Mouse (Mus musculus) lung, embryonic 14.5 days (tissue): ENCODE data around the gene Lgals2. TPM values are rescaled to one million over a fixed set of nuclear protein-coding genes. Genes with fewer than 3 reads are reported as not detected.

ENCODE experiments used
- ATAC-seq: fragments of 200-750 bp; cut with Nextera tagmentation; 2 replicates; pipeline ENCODE4 v1.8.0; 2017; ENCODE audit warnings: mild to moderate bottlenecking, moderate TSS enrichment, moderate library complexity; ENCODE audit not compliant: insufficient read depth
- DNase-seq: peaks from one replicate; pipeline ENCODE4 v3.0.0-alpha.2; 2015
- H3K27ac ChIP-seq: fragments of 300-500 bp; sonication (generic); 2 replicates; pipeline ENCODE4 v1.5.1; 2014; ENCODE audit warnings: low read depth, mild to moderate bottlenecking, moderate library complexity
- H3K27me3 ChIP-seq: fragments of 300-500 bp; sonication (generic); 2 replicates; pipeline ENCODE4 v1.6.1; 2014; ENCODE audit warnings: low read length, control low read depth; ENCODE audit not compliant: insufficient read depth
- H3K36me3 ChIP-seq: fragments of 300-500 bp; sonication (generic); 2 replicates; pipeline ENCODE4 v1.6.1; 2014; ENCODE audit warnings: control low read depth; ENCODE audit not compliant: insufficient read depth
- H3K4me1 ChIP-seq: fragments of 300-500 bp; sonication (generic); 2 replicates; pipeline ENCODE4 v1.6.1; 2014; ENCODE audit warnings: antibody characterized with exemption, control low read depth; ENCODE audit not compliant: insufficient read depth
- H3K4me2 ChIP-seq: fragments of 300-500 bp; sonication (generic); 2 replicates; pipeline ENCODE4 v1.6.1; 2014; ENCODE audit warnings: mild to moderate bottlenecking
- H3K4me3 ChIP-seq: fragments of 300-500 bp; sonication (generic); 2 replicates; pipeline ENCODE4 v1.5.1; 2014; ENCODE audit warnings: low read depth, low read length
- H3K9ac ChIP-seq: fragments of 300-500 bp; sonication (generic); 2 replicates; pipeline ENCODE4 v1.6.1; 2014
- H3K9me3 ChIP-seq: fragments of 300-500 bp; sonication (generic); 2 replicates; pipeline ENCODE4 v1.6.1; 2016; ENCODE audit warnings: low read depth, low read length, control low read depth
- CTCF ChIP-seq: IDR thresholded peaks from 2 replicates; pipeline ENCODE4 v1.5.1; 2016; ENCODE audit warnings: antibody characterized with exemption, low read depth
- WGBS: fragments of 180-500 bp; shearing (Covaris S2); extraction: QIAGEN DNeasy Blood & Tissue Kit; methylation state at CpG from one replicate; pipeline ENCODE4 v1.1.7; 2014; 5-methylcytosine and 5-hydroxymethylcytosine counted together
- polyA plus RNA-seq: library from polyadenylated mRNA; unstranded; fragments of >200 nt; fragmentation: Nextera tagmentation; extraction: Ambion mirVana; gene quantifications from 2 replicates; pipeline ENCODE4 v1.2.1, GENCODE M21; 2014

The Lgals2 gene
- polyA plus RNA-seq, 1 experiment from 2014 or later, result 0.34 TPM

- no peak overlapping the region for H3K4me2 ChIP-seq
- no peaks in the 10 kb centered on the region for H3K9me3 ChIP-seq
- H3K27ac ChIP-seq, result no peak overlapping the region
- no peaks in the 10 kb centered on the region for H3K36me3 ChIP-seq
- H3K27me3 ChIP-seq, result peaks cover 10% of the 10 kb centered on the region
- peaks cover 14% of the 10 kb centered on the region; the same call in 1 of the 2 replicates for H3K4me1 ChIP-seq
- WGBS, result 55% methylated on average over 3 of the region's 3 CpGs
- TF ChIP-seq CTCF, result no peak
- no peak for ATAC-seq
- no peak overlapping the region for H3K4me3 ChIP-seq
- no peak for DNase-seq
- H3K9ac ChIP-seq, result no peak overlapping the region
Measured at GRCm38 (mm10) chr15:78807141-78807540, 48.2 kb downstream of the Lgals2 start.

- no peak for TF ChIP-seq CTCF
- H3K4me2 ChIP-seq, result no peak overlapping the region
- 0 out of 2 replicates have a peak overlapping the region, but pooled peaks have one; percentile 22 for H3K27ac ChIP-seq
- peaks cover 15% of the 10 kb centered on the region for H3K27me3 ChIP-seq
- WGBS, result 23% methylated on average over 2 of the region's 2 CpGs
- H3K9me3 ChIP-seq, result no peaks in the 10 kb centered on the region
- DNase-seq, result no peak
- no peak overlapping the region for H3K9ac ChIP-seq
- H3K4me3 ChIP-seq, result no peak overlapping the region
- no peak for ATAC-seq
- H3K36me3 ChIP-seq, result no peaks in the 10 kb centered on the region
- H3K4me1 ChIP-seq, result peaks cover 14% of the 10 kb centered on the region; the same call in 1 of the 2 replicates
Measured at GRCm38 (mm10) chr15:78806614-78807013, 48.7 kb downstream of the Lgals2 start.

GRCm38 (mm10) chr15:78805351-78805750, 50.0 kb downstream of the Lgals2 start:
- Histone ChIP-seq H3K4me2 (no peak overlapping the region), H3K9ac (no peak overlapping the region), H3K27me3 (peaks cover 25% of the 10 kb centered on the region), H3K4me1 (peaks cover 14% of the 10 kb centered on the region; the same call in 1 of the 2 replicates), H3K9me3 (no peaks in the 10 kb centered on the region), H3K4me3 (no peak overlapping the region), H3K36me3 (no peaks in the 10 kb centered on the region), H3K27ac (no peak overlapping the region)
- TF ChIP-seq CTCF, result no peak
- ATAC-seq (no peak), DNase-seq (no peak)
- WGBS, result 74% methylated on average over 2 of the region's 2 CpGs

- no peak for ATAC-seq
- Histone ChIP-seq H3K4me2 (no peak overlapping the region), H3K27ac (peak overlapping the region; percentile 55; the same call in 1 of the 2 replicates), H3K4me1 (0 out of 2 replicates have a peak, but pooled peaks cover 8% of the 10 kb centered on the region), H3K9me3 (no peaks in the 10 kb centered on the region), H3K9ac (no peak overlapping the region), H3K4me3 (no peak overlapping the region), H3K36me3 (no peaks in the 10 kb centered on the region), H3K27me3 (peaks cover 25% of the 10 kb centered on the region)
- TF ChIP-seq CTCF, result no peak
- 15% methylated on average over 6 of the region's 6 CpGs for WGBS
- DNase-seq, result no peak
Measured at GRCm38 (mm10) chr15:78804326-78804725, 51.0 kb downstream of the Lgals2 start.

DNA sequence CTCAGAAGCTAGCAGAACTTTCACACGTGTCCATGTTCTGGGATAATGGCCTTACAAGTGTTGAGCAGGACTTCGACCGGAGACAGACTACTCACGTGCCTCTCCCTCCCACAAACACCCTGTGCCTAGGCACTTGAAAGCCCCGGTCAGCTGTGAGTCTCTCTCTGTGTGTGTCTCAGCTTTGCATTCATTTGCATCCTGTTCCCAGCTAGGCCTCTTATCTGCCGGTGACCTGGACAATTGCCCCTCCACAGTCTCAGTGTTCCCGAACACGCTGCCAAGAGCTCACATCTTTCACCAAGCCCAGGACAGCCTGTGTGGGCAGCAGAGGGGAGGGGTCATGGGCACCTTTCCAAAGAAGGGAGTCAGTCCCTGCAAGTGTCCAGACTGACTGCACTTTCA, 51.8 kb downstream of the Lgals2 start:
- no peaks in the 10 kb centered on the region for H3K36me3 ChIP-seq
- peaks cover 25% of the 10 kb centered on the region for H3K27me3 ChIP-seq
- TF ChIP-seq CTCF, result no peak
- no peak overlapping the region for H3K4me3 ChIP-seq
- no peak overlapping the region for H3K9ac ChIP-seq
- no peaks in the 10 kb centered on the region for H3K9me3 ChIP-seq
- 0 out of 2 replicates have a peak, but pooled peaks cover 8% of the 10 kb centered on the region for H3K4me1 ChIP-seq
- ATAC-seq (peak; percentile 10; the same call in 1 of the 2 replicates), DNase-seq (peak; percentile 40)
- 5% methylated on average over 8 of the region's 8 CpGs for WGBS
- peak overlapping the region; percentile 55; the same call in 1 of the 2 replicates for H3K27ac ChIP-seq
- peak overlapping the region; percentile 93 for H3K4me2 ChIP-seq

DNA sequence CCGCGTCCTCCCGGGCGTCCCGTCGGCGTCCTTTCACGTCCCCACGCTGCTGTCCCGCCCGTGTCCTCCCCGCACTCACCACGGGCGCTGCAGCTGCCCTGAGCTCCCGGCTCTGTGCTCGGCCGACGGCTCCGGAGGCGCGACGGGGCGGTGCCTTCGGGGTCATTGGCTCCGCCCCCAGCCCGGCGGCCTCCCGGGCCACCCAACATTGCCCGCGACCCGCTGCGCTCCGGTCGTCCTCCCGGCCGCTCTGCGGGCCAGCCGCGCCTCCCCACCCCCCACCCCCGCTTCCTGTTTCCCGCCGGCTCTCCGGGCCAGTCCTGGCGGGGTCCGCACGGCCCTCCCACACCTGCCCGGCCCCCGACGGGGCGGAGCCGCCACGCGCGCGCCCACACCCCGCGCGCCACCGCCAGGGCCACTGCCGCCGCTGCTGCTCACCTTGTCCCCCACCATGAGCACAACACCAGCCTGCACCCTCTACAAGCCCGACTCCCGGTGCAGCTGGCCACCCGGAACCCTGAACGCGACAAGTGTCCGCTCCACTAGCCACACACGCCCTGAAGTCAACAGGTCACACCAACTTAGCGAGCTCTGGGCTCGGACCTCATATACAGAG, 52.4 kb downstream of the Lgals2 start, which contains the start of gene Card10:
Card10 (minus strand) TSS at position 267 of the 616 bp plus-strand sequence.
- Histone ChIP-seq H3K9me3 (no peaks in the 10 kb centered on the region), H3K27ac (peak within 1 kb of the TSS; percentile 63; the same call in 1 of the 2 replicates), H3K36me3 (no peaks in the 10 kb centered on the region), H3K4me1 (0 out of 2 replicates have a peak, but pooled peaks cover 8% of the 10 kb centered on the region), H3K4me2 (peak within 1 kb of the TSS; percentile 93), H3K9ac (peak within 1 kb of the TSS; percentile 64), H3K4me3 (peak within 1 kb of the TSS; percentile 62), H3K27me3 (peaks cover 25% of the 10 kb centered on the region)
- ATAC-seq (peak; percentile 72), DNase-seq (peak; percentile 76)
- TF ChIP-seq CTCF, result no peak
- WGBS, result 1% methylated on average over 70 of the region's 70 CpGs

DNA sequence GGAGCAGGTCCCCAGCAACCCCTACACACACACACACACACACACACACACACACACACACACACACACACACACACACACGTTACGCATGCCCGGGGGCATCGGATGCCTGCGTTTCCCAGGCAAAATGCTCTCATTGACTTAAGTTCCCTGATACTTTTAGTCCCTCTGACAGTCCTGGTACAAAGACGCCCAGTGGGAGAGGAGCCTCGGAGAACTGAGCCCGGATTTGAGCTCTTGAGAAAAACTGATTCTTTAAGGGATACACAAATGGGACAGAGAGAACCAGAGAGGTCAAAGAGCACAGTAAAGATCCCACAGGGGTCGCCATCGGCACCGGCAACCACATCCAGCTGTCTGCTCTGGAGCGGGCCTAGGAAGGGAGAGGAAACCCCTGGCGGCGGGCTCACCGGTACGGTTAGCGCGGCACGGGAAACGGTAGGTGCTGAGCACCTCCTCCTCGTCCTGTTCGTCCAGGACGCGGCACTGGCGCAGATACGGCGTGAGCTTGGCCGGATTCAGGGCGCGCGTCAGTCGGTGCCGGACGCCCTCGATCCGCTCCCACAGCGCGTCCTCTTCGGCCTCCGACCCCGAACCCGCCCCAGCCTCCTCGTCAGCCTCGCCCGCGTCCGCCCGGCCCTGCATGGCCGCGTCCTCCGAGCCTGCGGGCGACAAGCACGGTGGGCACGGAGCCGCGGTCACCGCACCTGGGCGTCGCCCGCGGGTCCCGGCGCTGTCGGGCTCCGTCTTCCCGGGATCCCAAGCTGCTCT, 53.2 kb downstream of the Lgals2 start:
- Histone ChIP-seq H3K9ac (peak overlapping the region; percentile 64), H3K4me3 (peak overlapping the region; percentile 62), H3K36me3 (no peaks in the 10 kb centered on the region), H3K27ac (no peak overlapping the region), H3K27me3 (peaks cover 25% of the 10 kb centered on the region), H3K4me1 (0 out of 2 replicates have a peak, but pooled peaks cover 8% of the 10 kb centered on the region), H3K4me2 (peak overlapping the region; percentile 93), H3K9me3 (no peaks in the 10 kb centered on the region)
- DNase-seq, result no peak
- TF ChIP-seq CTCF, result no peak
- ATAC-seq, result peak; percentile 33
- WGBS, result 4% methylated on average over 67 of the region's 67 CpGs
